Mouse (Mus musculus) olfactory bulb, adult 2 months (tissue): ENCODE data around the gene Adcy6.

Source experiments
- CTCF ChIP-seq: fragments of 200-500 bp; IDR thresholded peaks from 2 replicates; pipeline ENCODE4 v1.5.1; 2012; ENCODE audit warnings: low read depth, mild to moderate bottlenecking, low read length, moderate library complexity; ENCODE audit not compliant: insufficient read depth
- POLR2A ChIP-seq: fragments of 200-500 bp; IDR thresholded peaks from 2 replicates; pipeline ENCODE4 v1.6.1; 2012; ENCODE audit warnings: mild to moderate bottlenecking, low read depth, low read length, moderate library complexity; ENCODE audit not compliant: insufficient read depth

DNA sequence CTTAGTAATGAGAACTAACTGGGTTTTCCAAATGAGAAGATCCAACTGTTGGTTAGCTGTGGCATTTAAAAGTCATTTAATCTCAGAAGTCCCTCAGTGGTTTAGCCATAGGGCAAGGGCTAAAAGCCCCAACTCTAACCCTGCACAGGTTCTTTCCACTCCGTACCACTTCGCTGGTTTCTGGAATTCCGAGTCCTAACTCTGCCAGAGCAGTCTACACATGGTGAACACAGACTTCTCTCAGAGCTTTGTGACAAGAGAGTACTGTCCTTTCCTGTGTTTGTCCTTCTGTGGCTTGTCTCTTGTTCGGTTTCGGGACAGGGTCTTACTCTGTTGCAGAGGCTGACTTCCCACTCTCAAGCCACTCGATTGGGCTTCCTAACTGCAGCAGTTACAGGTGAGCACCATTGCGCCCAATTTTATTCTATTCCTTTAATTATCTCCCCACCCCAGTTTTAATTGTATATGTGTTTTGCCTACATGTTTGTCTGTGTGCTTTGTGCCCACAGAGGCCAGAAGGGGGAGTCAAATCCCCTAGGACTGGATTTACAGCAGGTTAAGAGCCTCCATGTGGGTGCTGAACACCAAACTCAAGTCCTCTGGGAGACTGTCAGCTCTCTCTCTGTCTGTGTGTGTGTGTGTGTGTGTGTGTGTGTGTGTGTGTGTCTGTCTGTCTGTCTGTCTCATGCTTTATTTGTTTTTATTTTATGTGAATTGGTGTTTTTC, 16.8 kb upstream of the Adcy6 start:
- no peak for TF ChIP-seq CTCF
- no peak for TF ChIP-seq POLR2A
